Mouse (Mus musculus) embryo, embryonic 11 days (tissue): ENCODE data around the gene Slc22a18.

Source experiments
- DNase-seq: peaks from one replicate; pipeline ENCODE4 v3.0.0-alpha.2; 2015

Gene Slc22a18

DNA sequence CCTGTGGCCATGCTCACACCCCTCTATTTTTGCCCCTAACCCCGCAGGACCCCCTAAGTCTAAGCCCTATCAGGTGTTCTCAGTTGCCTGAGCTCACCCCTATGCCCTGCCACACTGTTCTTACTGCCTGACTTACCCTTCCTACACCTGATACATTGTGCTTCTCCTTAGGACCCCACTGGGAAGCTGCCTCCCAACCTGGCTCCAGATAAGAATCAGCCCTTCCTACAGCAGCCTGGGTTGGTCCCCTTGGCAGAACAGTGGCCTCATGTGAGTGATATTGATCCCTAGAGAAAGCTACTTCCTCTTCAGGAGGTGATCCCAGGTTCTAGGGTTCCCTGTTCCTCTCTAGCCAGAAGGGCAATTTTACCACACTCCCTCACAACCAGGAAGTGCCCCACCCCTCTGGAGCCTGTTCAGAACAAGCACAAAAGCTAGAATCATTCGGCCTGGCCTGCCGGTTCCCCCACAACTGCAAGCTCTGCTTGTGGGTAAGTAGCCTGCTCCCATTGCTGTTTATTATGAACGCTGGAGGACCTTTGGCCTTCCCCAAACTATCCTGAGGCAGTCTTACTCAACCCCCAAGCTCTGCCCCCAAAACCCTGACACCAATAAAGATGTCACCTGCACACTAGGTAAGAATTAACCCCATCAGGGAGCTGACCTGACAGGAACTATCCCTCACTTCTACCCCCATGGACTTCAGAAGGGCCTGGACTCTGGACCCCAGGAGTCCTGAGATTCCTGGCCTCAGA is at the start of gene Slc22a18:
Gene Slc22a18 (plus strand): TSS at position 390 of the 755 bp plus-strand sequence.
- DNase-seq, result no peak

DNA sequence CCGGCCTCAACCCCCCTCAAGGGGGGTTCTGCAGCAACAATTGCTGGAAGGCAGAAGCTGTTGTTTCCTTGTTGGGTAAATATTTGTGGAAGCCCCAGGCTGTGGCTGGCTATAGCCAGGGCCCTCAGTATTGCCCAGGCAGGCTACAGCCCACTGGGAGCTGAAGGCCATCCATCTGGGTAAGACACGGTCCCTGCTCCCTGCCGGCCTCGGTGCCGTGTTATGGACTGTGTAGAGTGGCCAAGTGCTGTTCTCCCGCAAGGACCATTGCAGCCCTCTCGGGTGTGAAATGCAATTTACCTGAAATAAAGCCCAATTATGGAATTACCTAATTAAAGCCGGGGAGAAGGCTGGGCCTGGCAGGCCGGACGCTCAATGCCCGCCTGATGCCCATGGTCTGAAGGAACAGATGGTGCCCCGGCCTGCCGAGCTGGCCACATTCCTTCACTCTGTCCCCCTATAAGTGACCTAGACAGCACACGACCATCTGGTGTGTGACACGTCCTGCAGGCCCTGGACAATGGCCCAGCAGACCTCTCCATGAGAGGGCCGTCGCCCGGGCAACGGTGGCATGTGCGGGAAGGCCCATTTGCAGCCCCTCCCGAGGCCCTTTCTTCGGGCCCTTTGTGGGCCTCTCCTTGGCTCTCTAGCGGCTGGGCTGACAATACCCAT is 45.3 kb upstream of the Slc22a18 start:
- DNase-seq, result peak; percentile 87

DNA sequence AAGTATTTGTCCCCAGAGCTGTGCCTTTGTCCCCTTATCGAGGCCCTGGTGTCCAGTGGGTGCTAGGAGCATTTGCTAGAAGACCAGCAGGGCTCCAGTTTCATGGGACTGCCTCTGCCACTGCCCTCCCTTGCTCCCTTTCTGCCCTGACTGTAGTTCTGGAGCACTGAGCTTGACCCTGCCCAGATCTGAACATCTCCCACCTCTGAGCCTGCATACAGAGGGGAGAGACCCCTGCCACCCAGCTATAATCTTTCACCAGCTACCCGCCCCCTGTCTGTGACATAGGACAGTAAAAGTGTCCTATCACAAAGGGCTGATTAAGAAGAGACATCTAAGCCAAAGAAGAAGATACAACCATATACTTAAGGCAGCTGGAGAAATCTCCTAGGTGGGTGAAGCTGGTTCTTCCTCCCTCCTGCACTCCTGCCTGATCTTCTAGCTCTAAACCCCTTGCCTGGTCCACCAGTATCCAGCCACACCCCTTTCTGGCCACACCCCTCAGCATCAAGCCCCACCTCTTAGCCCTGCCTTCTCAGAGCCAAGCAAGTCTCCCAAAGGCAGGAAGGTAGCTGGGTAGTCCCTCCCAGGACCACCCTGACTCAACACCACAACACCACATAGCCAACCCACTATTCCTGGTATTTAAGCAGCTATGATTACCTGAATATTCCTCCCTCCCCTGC is 44.6 kb upstream of the Slc22a18 start:
- peak; percentile 46 for DNase-seq

DNA sequence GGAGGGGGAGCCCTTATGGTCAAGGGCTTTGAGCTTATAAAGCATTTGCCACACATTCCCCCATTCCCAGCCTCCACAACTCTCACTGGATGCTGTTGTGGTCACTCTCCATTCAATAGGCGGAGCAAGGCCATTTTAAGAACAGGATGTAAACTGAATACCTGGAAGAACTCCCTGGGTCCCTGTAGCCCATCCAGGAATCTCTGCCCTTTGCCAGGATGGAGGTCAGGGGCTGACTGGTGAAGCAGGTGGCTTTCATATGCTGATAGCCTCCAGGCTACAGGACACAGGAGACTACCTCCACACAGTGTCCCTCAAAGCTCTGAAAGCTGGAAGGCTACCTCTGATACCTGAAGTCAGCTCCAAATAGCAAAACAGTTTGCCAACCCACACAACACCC is 40.9 kb upstream of the Slc22a18 start:
- no peak for DNase-seq

DNA sequence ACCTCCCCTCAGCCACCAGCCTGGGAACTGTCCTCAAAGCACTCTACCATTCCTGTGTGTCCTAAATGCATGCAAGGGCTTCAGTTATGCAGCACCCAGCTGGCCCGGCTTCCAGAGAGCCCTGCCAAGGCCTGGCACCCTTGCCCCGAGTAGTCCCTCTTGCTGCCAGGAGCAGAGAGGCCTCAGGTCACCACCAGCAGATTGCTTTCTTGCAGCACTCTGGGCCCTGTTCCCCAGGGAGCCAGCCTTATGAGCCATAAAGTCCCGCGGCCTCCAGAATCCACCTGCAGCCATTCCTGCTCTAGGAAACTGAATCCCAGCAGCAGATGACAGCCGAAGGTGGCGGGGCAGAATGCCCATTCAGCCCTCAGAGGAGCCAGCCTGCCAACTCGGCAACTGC is 40.2 kb upstream of the Slc22a18 start:
- DNase-seq, result no peak

DNA sequence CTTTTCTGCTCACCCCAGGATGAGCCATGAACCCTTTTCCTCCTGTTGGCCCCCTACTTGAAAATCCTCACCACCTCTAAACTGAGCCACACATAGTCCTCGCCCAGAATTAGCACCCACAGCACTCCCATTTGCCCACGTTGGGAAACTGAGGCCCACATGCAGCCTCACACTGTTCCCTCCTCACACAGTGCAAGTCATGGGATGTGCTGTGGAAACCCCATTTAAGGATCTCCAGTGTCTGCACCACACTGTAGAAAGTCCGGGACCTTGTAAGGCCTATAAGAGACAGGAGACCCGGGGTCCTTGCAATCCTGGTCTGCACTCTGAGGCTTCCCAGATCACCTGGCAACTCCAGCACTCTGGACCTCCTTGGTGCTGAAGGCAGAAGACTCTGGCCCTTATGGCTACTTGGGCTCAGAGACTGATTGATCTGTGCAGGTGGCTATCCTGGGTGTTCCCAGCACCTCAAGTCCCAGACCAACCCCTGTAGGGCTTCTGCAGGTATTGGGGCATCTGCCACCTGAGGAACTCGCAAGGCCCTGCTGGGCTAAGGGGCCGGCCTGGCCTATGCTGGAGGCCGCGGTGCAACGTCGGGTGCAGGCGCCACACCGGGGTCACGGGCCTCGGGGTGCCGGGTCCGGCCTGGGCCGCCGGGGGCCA is 36.2 kb upstream of the Slc22a18 start:
- DNase-seq, result no peak

DNA sequence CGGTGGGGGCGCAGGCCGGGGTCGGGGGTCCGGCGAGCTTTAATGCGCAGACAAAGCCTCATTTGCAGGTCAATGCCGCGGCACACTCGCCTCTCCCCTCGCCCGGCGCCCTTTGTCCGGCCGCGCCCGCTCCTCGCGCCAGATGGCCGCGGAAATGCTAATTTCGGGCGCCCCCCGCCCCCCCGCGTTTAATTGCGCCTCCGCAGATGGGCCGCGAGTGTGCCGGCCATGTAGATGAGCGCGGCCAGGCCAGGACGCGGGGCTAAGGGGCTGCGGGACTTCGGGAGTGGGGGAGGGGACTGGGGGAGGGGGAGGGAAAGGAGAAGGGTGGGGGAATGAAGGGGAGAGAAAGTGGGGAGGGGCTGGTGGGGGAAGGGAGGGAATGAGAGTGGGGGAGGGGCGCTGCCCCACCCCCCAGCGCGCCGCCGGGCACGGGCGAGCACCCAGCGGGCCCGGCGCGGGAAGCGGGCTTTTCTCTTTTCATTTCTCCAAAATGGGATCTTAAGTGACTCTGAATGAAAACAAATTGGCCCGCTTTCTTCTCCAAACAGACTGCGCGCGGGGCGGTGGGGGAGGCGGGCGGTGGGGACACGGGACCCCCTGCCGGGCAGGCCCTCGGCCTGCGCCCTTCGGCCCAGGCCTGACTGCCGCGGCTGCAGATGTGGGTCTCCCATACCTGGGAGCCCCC is 35.5 kb upstream of the Slc22a18 start:
- peak; percentile 90 for DNase-seq

DNA sequence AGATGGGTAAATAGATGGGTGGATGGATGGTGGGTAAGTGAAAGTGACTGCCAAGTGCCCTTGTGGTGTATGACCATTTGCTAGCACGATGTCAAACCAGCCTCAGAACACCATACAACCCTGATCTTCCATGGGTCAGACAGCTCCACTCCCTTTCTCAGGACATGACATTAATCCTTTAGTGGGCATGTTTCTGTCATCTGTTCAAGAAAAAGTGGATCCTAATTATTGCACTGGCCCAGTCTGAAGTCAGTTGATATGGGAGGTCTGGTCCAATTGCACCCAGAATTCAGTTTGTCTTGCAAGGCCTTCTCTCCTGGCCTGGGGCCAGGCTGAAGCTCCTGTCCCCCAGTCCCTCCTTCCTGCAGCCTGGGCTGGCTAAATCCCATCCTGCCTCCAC is 34.6 kb upstream of the Slc22a18 start:
- DNase-seq, result no peak

DNA sequence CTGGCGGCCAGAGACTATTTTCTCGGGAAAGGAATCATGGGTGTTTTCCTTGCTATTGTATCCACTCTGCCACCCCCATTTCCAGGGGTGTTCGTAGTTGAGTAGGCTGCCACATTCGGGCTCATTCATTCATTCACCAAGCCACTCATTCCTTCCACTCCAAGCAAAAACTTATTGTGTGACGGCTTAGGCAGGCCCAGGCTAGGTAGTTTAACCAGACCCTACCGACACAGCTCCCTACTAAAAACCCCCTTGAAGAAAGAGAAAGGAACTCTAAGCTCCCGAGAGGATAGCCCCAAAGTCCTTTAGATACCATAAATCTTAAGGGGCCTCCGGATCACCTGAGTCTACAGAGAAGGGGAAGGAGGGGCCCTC is 29.0 kb upstream of the Slc22a18 start:
- no peak for DNase-seq

DNA sequence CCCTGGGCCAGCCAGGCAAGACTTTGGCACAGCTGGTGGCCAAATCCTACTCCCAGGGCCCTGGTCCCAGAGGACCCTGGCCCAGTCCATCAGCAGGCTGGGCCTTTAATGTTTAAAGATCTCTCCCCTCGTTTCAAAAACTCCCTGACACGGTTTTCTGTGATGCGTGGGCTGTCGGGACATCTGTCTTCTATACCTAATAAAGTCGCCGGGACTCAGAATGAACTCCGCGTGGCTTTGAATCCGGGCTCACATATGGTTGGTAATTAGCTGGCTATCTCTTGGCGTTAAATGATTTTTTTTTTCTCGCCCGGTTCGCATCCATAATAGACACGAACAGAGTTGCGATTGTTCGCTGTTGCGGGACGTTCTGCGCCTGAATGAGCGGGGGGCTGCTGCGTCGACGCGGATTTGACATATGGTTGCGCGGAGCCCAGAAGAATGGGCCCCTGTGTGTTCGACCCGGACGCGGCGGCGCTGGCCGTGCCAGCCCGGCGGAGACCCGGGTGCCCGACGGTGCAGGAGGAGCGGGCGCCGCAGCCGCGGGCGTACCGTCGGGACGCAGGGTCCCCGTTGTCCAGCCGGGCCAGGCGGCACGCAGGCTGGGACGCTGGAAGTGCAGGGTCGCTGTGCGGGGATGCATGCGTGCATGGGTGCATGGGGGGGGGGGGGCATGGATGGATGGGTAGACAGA is 28.4 kb upstream of the Slc22a18 start:
- DNase-seq, result peak; percentile 63

DNA sequence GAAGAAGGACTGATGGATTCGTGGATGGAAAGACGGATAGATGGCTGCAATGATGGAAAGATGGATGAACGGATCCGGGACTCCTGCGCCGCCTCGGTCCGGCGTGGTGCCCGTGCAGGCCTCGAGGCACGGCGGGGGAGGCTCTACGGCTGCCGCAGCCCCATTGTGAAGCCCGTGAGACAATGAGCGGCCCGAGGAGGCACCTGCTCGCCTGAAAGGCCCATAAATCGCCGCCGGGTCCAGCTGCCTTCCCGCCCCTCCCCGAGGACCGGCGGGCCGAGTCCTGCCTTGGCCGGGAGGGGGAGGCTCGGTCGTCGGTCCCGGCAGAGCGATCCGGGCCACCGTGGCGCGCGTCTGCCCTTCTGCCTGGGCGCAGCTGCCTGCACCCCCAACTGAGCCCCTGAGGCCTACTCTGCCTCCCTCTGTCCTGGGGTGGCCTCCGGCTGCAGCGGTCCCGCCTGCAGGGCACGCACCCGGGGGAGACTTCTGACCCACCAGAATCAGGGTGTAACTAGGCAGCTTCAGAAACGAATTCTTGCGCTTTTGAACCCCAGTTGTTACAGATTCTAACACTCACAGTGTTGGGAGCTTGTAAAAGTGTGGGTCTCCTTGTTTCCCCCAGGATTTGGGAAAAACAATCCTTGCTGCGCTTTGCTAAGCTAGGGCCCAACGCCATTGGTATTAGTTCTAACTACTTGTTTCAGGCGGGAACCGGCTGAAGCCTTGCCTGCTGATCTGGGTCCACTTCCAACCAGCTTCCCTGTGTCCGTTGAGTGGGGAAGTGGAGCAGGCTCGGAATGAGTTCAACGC is 27.7 kb upstream of the Slc22a18 start:
- peak; percentile 76 for DNase-seq

DNA sequence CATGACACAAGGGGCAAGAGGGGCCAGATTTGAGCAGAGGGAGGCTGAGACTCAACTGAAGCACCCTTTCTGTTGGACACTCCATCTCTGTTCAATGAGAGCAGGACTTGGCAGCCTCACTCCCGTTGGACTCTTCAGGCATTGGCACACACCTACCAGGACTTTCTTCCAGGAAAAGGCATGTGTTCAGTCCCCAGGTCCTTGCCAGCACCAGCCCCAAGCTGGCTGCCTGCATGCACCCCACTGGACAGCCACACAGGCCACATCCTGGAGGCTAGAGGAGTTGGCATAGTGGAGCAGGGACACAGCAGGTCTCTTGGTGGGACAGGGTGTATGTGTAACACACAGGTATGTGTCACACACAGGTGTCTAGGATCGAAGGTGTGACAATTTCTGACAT is 26.4 kb upstream of the Slc22a18 start:
- DNase-seq, result no peak

DNA sequence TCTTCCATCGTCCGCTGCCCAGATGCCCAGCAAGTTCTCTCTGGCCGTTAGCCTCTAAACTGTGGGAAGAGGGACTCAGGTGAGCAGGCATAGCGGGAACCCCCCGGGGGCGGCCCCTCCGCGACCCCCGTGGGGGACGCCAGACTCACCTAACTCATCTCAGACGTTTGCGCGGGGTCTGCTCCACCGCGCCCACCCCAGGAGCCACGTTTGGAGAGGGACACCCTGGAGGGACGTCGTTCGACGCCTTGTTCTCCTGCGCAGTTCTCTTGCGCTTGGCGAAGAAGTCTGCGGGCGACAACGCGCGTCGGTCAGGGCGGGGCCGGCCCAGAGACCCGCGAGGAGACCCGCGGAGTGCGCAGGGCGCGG is 14.6 kb upstream of the Slc22a18 start:
- DNase-seq, result peak; percentile 43

DNA sequence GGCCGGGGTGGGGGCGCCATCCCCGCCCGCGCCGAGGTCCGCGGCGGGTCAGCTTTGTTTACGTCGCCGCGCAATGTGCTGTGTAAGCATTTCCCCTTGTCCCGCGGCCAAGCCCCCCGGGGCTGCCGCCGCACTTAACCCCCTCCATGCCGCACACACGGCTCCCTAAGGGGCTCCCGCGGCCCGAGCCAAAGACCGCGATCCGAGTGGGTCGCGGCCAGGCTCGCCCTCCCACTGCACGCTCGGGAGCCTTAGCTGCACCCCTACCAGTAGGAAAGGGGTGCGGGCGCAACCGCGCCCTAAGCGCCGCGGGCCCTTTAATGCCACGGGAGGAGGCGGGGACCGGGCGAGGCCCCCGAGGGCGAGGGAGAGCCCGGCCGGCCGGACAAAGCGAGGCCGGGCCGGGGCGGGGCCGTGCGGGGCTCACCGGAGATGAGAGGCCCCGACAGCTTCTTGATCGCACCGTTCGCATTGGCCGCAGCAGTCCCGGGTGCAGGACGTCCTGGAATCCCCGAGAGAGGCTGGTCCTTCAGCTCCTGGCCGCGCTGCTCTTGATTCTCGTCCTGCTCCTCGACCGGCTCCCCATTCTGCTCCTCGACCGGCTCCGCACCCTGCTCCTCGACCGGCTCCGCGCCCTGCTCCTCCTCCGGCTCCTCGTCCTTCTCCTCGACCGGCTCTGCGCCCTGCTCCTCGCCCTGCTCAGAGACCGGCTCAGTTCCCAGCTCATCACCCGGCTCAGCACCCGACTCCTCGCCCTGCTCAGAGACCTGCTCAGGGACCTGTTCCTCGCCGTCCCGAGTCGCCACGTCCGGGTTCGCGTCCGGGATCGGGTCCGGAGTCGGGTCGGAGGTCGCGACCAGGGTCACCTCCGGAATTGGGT is 14.0 kb upstream of the Slc22a18 start:
- peak; percentile 51 for DNase-seq

DNA sequence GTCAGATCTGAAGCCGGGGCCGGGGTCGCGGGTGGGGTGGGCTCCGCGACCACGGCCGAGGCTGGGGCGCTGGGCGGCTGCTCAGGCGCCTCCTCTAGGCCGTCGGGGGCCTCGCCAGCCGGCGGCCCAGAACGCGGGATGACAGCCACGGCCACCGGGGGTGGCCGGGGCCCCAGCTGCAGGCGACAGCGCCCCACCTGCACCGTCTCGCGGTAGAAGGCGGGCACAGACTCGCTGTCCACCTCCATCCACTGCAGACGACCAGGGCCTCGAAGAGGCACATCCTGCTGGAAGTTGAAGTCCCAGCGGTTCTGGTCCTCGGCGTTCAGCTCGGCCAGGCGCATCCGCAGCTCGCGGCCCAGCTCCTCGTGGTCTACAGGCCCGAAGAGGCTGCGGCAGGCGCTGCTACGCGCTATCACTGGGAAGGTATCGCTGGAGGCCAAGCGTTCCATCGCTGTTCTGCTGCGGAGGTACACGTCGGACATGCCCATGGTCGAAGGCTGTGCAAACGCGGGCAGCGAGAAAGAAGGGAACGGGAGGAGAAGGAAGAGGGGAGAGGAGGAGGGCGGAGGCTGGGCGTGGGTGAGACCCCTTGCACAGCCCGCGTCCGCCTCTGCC is 13.2 kb upstream of the Slc22a18 start:
- DNase-seq, result peak; percentile 42

DNA sequence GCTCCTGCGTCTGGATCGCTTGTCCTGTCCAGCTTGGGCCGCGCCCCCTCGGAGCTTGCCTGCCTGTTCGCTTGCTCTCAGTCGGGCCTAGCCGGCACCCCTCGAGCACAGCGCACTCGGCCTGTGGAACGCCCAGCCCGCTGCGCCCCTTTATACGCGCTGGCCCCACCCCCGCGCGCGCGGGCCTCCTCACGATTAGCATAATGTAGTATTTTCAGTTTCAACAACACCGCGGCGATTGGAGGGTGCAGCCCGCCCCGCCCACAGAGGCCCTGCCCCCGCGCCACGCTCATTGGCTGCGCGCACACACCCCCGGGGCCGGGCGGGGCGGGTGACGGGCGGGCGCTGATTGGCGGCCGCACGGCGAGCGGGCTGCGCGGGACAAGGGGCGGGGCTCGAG is 12.7 kb upstream of the Slc22a18 start, which contains the start of gene Cdkn1c:
Gene Cdkn1c (minus strand): TSS at position 177 of the 400 bp plus-strand sequence.
- DNase-seq, result peak; percentile 94

DNA sequence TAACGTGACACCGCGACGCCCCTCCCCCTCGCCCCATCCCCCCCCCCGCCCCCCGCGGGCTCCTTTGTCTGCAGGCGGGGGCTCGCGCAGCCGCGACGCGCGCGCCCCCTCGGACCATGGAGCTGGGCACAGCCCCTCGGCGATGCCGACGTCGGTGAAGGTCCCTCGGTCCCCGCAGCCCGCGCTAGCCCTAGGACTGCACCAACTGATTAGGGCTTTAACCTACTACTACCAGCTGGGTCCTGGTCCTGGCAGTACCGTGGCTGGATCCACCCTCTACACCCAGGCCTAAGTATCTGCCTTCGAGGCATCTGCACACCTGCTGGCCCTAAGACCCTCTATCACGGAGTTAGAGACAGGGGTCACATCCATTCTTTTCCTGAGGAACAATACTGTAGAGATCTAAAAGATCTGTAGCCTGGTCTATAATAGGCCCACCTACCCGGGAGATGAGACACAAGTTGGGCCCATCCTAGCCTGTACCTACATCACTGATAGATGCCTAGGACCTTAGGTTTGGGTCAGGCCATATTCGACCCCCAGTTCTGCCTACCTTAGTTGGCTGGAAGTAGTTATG is 12.2 kb upstream of the Slc22a18 start:
- DNase-seq, result no peak

DNA sequence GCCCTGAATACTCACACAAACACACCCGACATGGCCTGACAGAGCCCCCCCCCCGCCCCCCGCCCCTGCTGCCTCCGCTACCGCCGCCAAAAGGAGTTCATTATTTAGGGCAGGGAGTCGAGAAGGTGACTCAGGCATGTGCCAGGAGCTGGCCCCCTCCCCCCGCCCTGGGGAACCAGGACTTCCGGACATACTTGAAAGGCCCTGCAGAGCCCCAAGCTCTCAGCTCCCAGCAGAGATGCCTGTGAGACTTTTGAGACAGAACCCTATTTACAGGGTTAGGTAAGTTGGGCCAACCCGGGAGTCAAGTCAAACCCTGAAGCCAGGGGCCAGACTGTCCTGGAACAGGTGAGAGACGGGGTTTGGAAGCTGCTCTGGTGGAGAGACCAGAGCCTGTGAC is 11.6 kb upstream of the Slc22a18 start:
- no peak for DNase-seq

DNA sequence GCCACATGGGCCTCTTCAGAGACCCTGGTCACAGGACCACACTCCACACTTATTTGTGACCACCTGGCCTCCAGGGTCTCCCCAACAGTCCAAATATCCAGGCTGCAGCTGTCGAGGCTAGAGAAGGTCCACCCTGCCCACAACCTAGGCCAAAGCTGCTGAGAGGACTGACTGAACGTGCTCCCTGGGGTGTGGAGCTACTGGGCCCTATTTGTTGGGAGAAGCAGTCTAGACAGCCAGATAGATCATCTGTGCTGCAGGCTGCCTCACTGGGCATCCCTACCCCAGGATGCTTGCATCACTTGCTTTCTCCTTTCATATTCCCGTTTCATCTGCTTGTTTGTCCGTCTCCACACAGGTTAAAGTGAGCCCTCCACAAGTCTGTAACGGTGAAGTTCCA is 11.0 kb upstream of the Slc22a18 start:
- DNase-seq, result no peak
